Mouse (Mus musculus): Measurements from ENCODE around the gene Fut2. TPM values are rescaled to one million over a fixed set of nuclear protein-coding genes. Genes with fewer than 3 reads are reported as not detected.

Fut2 gene
- polyA plus RNA-seq, 1 experiment from 2014 or later: 0.12 TPM

GRCm38 (mm10) chr7:45646671-45647070, 19.5 kb downstream of the Fut2 start:
- H3K4me3 ChIP-seq: no peak overlapping the region
- peaks cover 30% of the 10 kb centered on the region for H3K4me1 ChIP-seq
- DNase-seq (ENCODE audit: extremely low spot score, low spot score): no peak
- 79% methylated on average over 4 of the region's 4 CpGs for WGBS
- H3K9me3 ChIP-seq: no peaks in the 10 kb centered on the region
- H3K36me3 ChIP-seq (replicated peaks): no peaks in the 10 kb centered on the region
- no peak overlapping the region for H3K27ac ChIP-seq
- H3K27me3 ChIP-seq (ENCODE audit: poor library complexity, severe bottlenecking): 0 out of 2 replicates have a peak, but pooled peaks cover under 1% of the 10 kb centered on the region

GRCm38 (mm10) chr7:45645591-45645971, 20.6 kb downstream of the Fut2 start:
- peaks cover 9% of the 10 kb centered on the region for H3K27me3 ChIP-seq (ENCODE audit: poor library complexity, severe bottlenecking)
- no peak overlapping the region for H3K4me3 ChIP-seq
- 89% methylated on average over 7 of the region's 7 CpGs for WGBS
- no peaks in the 10 kb centered on the region for H3K36me3 ChIP-seq (replicated peaks)
- peaks cover 36% of the 10 kb centered on the region for H3K4me1 ChIP-seq
- DNase-seq (ENCODE audit: extremely low spot score, low spot score): no peak
- no peaks in the 10 kb centered on the region for H3K9me3 ChIP-seq
- H3K27ac ChIP-seq: no peak overlapping the region

GRCm38 (mm10) chr7:45644872-45645590, 21.2 kb downstream of the Fut2 start:
- no peak for DNase-seq (ENCODE audit: extremely low spot score, low spot score)
- H3K36me3 ChIP-seq (replicated peaks): no peaks in the 10 kb centered on the region
- H3K9me3 ChIP-seq: no peaks in the 10 kb centered on the region
- peaks cover 40% of the 10 kb centered on the region for H3K4me1 ChIP-seq
- H3K27me3 ChIP-seq (ENCODE audit: poor library complexity, severe bottlenecking): peaks cover 15% of the 10 kb centered on the region
- peak overlapping the region; percentile 96 for H3K27ac ChIP-seq
- WGBS: 63% methylated on average over 6 of the region's 6 CpGs
- H3K4me3 ChIP-seq: peak overlapping the region; percentile 59

GRCm38 (mm10) chr7:45644183-45644582, 22.0 kb downstream of the Fut2 start:
- Histone ChIP-seq H3K36me3 (replicated peaks) (no peaks in the 10 kb centered on the region), H3K27me3 (ENCODE audit: poor library complexity, severe bottlenecking) (peaks cover 23% of the 10 kb centered on the region), H3K4me1 (peaks cover 49% of the 10 kb centered on the region), H3K9me3 (no peaks in the 10 kb centered on the region), H3K4me3 (peak overlapping the region; percentile 59), H3K27ac (peak overlapping the region; percentile 96)
- peak; percentile 54 for DNase-seq (ENCODE audit: extremely low spot score, low spot score)
- WGBS: 3% methylated on average over 18 of the region's 18 CpGs

- DNase-seq (ENCODE audit: extremely low spot score, low spot score): peak; percentile 99
- H3K4me3 ChIP-seq: peak overlapping the region; percentile 59
- H3K27ac ChIP-seq: peak overlapping the region; percentile 96
- no peaks in the 10 kb centered on the region for H3K36me3 ChIP-seq (replicated peaks)
- H3K27me3 ChIP-seq (ENCODE audit: poor library complexity, severe bottlenecking): peaks cover 23% of the 10 kb centered on the region
- H3K4me1 ChIP-seq: peaks cover 52% of the 10 kb centered on the region
- H3K9me3 ChIP-seq: no peaks in the 10 kb centered on the region
- under 1% methylated on average over 28 of the region's 28 CpGs for WGBS
These were observed 22.6 kb downstream of the Fut2 start for GRCm38 (mm10) chr7:45643441-45644178.

- Histone ChIP-seq H3K27ac (peak overlapping the region; percentile 96), H3K4me1 (peaks cover 62% of the 10 kb centered on the region)
- WGBS: 38% methylated on average over 16 of the region's 16 CpGs
These were observed 23.5 kb downstream of the Fut2 start for GRCm38 (mm10) chr7:45642503-45643255.

GRCm38 (mm10) chr7:45642083-45642482, 24.1 kb downstream of the Fut2 start:
- DNase-seq (ENCODE audit: extremely low spot score, low spot score): no peak
- peak overlapping the region; percentile 96; the same call in 1 of the 2 replicates for H3K27ac ChIP-seq
- no peaks in the 10 kb centered on the region for H3K9me3 ChIP-seq
- peaks cover 62% of the 10 kb centered on the region for H3K4me1 ChIP-seq
- peak overlapping the region; percentile 59 for H3K4me3 ChIP-seq
- H3K36me3 ChIP-seq (replicated peaks): peaks cover 5% of the 10 kb centered on the region; the same call in 1 of the 2 replicates
- peaks cover 23% of the 10 kb centered on the region for H3K27me3 ChIP-seq (ENCODE audit: poor library complexity, severe bottlenecking)
- WGBS: 85% methylated on average over 5 of the region's 5 CpGs

More at GRCm38 (mm10) chr7:45642503-45643255, 23.5 kb downstream of the Fut2 start:
- peaks cover 23% of the 10 kb centered on the region for H3K27me3 ChIP-seq (ENCODE audit: poor library complexity, severe bottlenecking)
- H3K4me3 ChIP-seq: peak overlapping the region; percentile 59
- no peaks in the 10 kb centered on the region for H3K9me3 ChIP-seq
- DNase-seq (ENCODE audit: extremely low spot score, low spot score): no peak
- no peaks in the 10 kb centered on the region for H3K36me3 ChIP-seq (replicated peaks)

- Histone ChIP-seq H3K4me3 (0 out of 2 replicates have a peak overlapping the region, but pooled peaks have one; percentile 3), H3K27ac (peak overlapping the region; percentile 31; the same call in 1 of the 2 replicates), H3K36me3 (replicated peaks) (peaks cover 10% of the 10 kb centered on the region), H3K4me1 (peaks cover 62% of the 10 kb centered on the region), H3K9me3 (no peaks in the 10 kb centered on the region), H3K27me3 (ENCODE audit: poor library complexity, severe bottlenecking) (peaks cover 23% of the 10 kb centered on the region)
- WGBS: 76% methylated on average over 17 of the region's 17 CpGs
- DNase-seq (ENCODE audit: extremely low spot score, low spot score): no peak
These were observed 24.7 kb downstream of the Fut2 start for GRCm38 (mm10) chr7:45641391-45642040.

GRCm38 (mm10) chr7:45640191-45640957, 25.8 kb downstream of the Fut2 start:
- Histone ChIP-seq H3K9me3 (peaks cover 3% of the 10 kb centered on the region; the same call in 1 of the 2 replicates), H3K36me3 (replicated peaks) (peaks cover 19% of the 10 kb centered on the region), H3K27ac (peak overlapping the region; percentile 56; the same call in 1 of the 2 replicates), H3K4me3 (no peak overlapping the region; the same call in 1 of the 2 replicates), H3K4me1 (peaks cover 62% of the 10 kb centered on the region), H3K27me3 (ENCODE audit: poor library complexity, severe bottlenecking) (peaks cover 23% of the 10 kb centered on the region)
- 73% methylated on average over 19 of the region's 19 CpGs for WGBS
- no peak for DNase-seq (ENCODE audit: extremely low spot score, low spot score)

- DNase-seq (ENCODE audit: extremely low spot score, low spot score): no peak
These were observed 26.6 kb downstream of the Fut2 start, which contains the start of gene Mamstr for GRCm38 (mm10) chr7:45639561-45640027. Gene Mamstr, plus strand, starts transcription at chr7:45639977.

GRCm38 (mm10) chr7:45638623-45639401, 27.4 kb downstream of the Fut2 start:
- Histone ChIP-seq H3K4me1 (peaks cover 50% of the 10 kb centered on the region), H3K27me3 (ENCODE audit: poor library complexity, severe bottlenecking) (peaks cover 24% of the 10 kb centered on the region), H3K36me3 (replicated peaks) (peaks cover 19% of the 10 kb centered on the region), H3K9me3 (peaks cover 3% of the 10 kb centered on the region; the same call in 1 of the 2 replicates), H3K4me3 (peak overlapping the region; percentile 37), H3K27ac (peak overlapping the region; percentile 73)
- peak; percentile 94 for DNase-seq (ENCODE audit: extremely low spot score, low spot score)
- 19% methylated on average over 29 of the region's 29 CpGs for WGBS

More at GRCm38 (mm10) chr7:45639561-45640027, 26.6 kb downstream of the Fut2 start, which contains the start of gene Mamstr:
- peak within 1 kb of the TSS; percentile 73 for H3K27ac ChIP-seq
- 19% methylated on average over 19 of the region's 19 CpGs for WGBS
- peaks cover 19% of the 10 kb centered on the region for H3K36me3 ChIP-seq (replicated peaks)
- peaks cover 3% of the 10 kb centered on the region; the same call in 1 of the 2 replicates for H3K9me3 ChIP-seq
- peaks cover 23% of the 10 kb centered on the region for H3K27me3 ChIP-seq (ENCODE audit: poor library complexity, severe bottlenecking)
- peaks cover 57% of the 10 kb centered on the region for H3K4me1 ChIP-seq
- peak within 1 kb of the TSS; percentile 37 for H3K4me3 ChIP-seq
